ENCODE assay signal across 16 mouse cellular contexts in genomic region chr14:68355462-68355905, GRCm38 (mm10).
DNase-seq lines count a peak whose midpoint lies in the region; ATAC-seq and TF ChIP-seq lines count a peak whose summit lies in the region.
"Had no signal": no experiment of that assay in that cellular context is flagged by ENCODE, and none has a peak within 500 bp of the region (broad histone marks: within the 10 kb centered on the region; RNA-seq: fewer than 3 reads in every experiment).

No protein-coding gene starts in this region.

- H3K4me3 ChIP-seq in forebrain, embryonic 11.5 days (ENCODE audit: low read depth, low read length) = no peak overlapping the region
- no peak overlapping the region for H3K4me3 ChIP-seq in forebrain, embryonic 10.5 days
- H3K4me3 ChIP-seq in forebrain, postnatal 0 days (ENCODE audit: low read depth, low read length) = no peak overlapping the region
- H3K4me3 ChIP-seq in midbrain, postnatal 0 days (ENCODE audit: low read depth, low read length) = no peak overlapping the region
- H3K4me3 ChIP-seq: erythroblast, embryonic 14.5 days; heart, embryonic 13.5 days; kidney, embryonic 15.5 days had no signal

- H3K27ac ChIP-seq in forebrain, embryonic 11.5 days (ENCODE audit: low read depth, low read length) = no peak overlapping the region
- no peak overlapping the region for H3K27ac ChIP-seq in forebrain, embryonic 10.5 days
- no peak overlapping the region for H3K27ac ChIP-seq in forebrain, postnatal 0 days (ENCODE audit: low read depth, low read length)
- no peak overlapping the region for H3K27ac ChIP-seq in midbrain, postnatal 0 days (ENCODE audit: low read depth, low read length)
- H3K27ac ChIP-seq: heart, embryonic 13.5 days; kidney, embryonic 15.5 days had no signal

- peak; percentile 59 for DNase-seq in forebrain, embryonic 11.5 days (ENCODE audit: low spot score)
- DNase-seq in forebrain, embryonic 10.5 days (ENCODE audit: extremely low spot score, low spot score) = no peak
- DNase-seq in brain, embryonic 14.5 days (ENCODE audit: low read depth) = peak; percentile 94
- DNase-seq in forebrain, postnatal 0 days = peak; percentile 51
- DNase-seq in midbrain, postnatal 0 days (ENCODE audit: low spot score) = peak; percentile 74
- DNase-seq in liver = no peak
- DNase-seq in adrenal gland, adult 8-10 months = no peak
- no peak for DNase-seq in spleen, adult 18-20 months
- DNase-seq: cerebellum, adult 9-10 months; gastrocnemius, postnatal 25 days; liver, postnatal 0 days; lung, postnatal 4 days; right cerebral cortex, postnatal 25 days had no signal

- no peak overlapping the region for H3K4me2 ChIP-seq in forebrain, embryonic 11.5 days (ENCODE audit: low read depth, low read length, severe bottlenecking)
- H3K4me2 ChIP-seq in forebrain, postnatal 0 days (ENCODE audit: low read depth) = no peak overlapping the region
- no peak overlapping the region for H3K4me2 ChIP-seq in midbrain, postnatal 0 days (ENCODE audit: low read depth, low read length, poor library complexity, severe bottlenecking)
- H3K4me2 ChIP-seq: heart, embryonic 13.5 days; kidney, embryonic 15.5 days had no signal

- H3K9ac ChIP-seq in forebrain, embryonic 11.5 days (ENCODE audit: low read length) = no peak overlapping the region
- no peak overlapping the region for H3K9ac ChIP-seq in forebrain, postnatal 0 days
- H3K9ac ChIP-seq in midbrain, postnatal 0 days (replicated peaks; ENCODE audit: low read length, poor library complexity, severe bottlenecking) = no peak overlapping the region
- H3K9ac ChIP-seq: heart, embryonic 13.5 days; kidney, embryonic 15.5 days; liver, postnatal 0 days had no signal

- peak; percentile 87 for ATAC-seq in forebrain, embryonic 11.5 days (replicated peaks; ENCODE audit: low FRiP score)
- peak; percentile 68 for ATAC-seq in forebrain, postnatal 0 days
- no peak for ATAC-seq in midbrain, postnatal 0 days (ENCODE audit: low FRiP score)
- ATAC-seq: liver, postnatal 0 days had no signal

- no peaks in the 10 kb centered on the region for H3K36me3 ChIP-seq in forebrain, embryonic 11.5 days (ENCODE audit: control insufficient read depth, insufficient read depth, low read length)
- no peaks in the 10 kb centered on the region for H3K36me3 ChIP-seq in forebrain, embryonic 10.5 days (replicated peaks)
- no peaks in the 10 kb centered on the region for H3K36me3 ChIP-seq in forebrain, postnatal 0 days (ENCODE audit: insufficient read depth)
- H3K36me3 ChIP-seq in midbrain, postnatal 0 days (ENCODE audit: insufficient read depth, low read length) = no peaks in the 10 kb centered on the region
- H3K36me3 ChIP-seq: heart, embryonic 13.5 days; kidney, embryonic 15.5 days had no signal

- no peaks in the 10 kb centered on the region for H3K27me3 ChIP-seq in forebrain, embryonic 11.5 days (ENCODE audit: control insufficient read depth, insufficient read depth, low read length)
- H3K27me3 ChIP-seq in forebrain, embryonic 10.5 days (ENCODE audit: poor library complexity, severe bottlenecking) = no peaks in the 10 kb centered on the region
- H3K27me3 ChIP-seq in forebrain, postnatal 0 days (ENCODE audit: insufficient read depth, low read length) = no peaks in the 10 kb centered on the region
- no peaks in the 10 kb centered on the region for H3K27me3 ChIP-seq in midbrain, postnatal 0 days (ENCODE audit: insufficient read depth, low read length)
- H3K27me3 ChIP-seq: heart, embryonic 13.5 days; kidney, embryonic 15.5 days had no signal

- no peaks in the 10 kb centered on the region for H3K4me1 ChIP-seq in forebrain, embryonic 11.5 days (replicated peaks; ENCODE audit: control insufficient read depth, insufficient read depth, low read length)
- H3K4me1 ChIP-seq in forebrain, embryonic 10.5 days = peaks cover 11% of the 10 kb centered on the region; the same call in 1 of the 2 replicates
- H3K4me1 ChIP-seq in forebrain, postnatal 0 days (ENCODE audit: insufficient read depth) = no peaks in the 10 kb centered on the region
- H3K4me1 ChIP-seq in midbrain, postnatal 0 days (ENCODE audit: insufficient read depth, low read length) = no peaks in the 10 kb centered on the region
- H3K4me1 ChIP-seq: heart, embryonic 13.5 days; kidney, embryonic 15.5 days had no signal

- TF ChIP-seq CTCF in brain, embryonic 14.5 days (IDR thresholded peaks at IDR 0.05; ENCODE audit: borderline replicate concordance, extremely low read depth, insufficient read depth, insufficient read length) = no peak
- no peak for TF ChIP-seq CTCF in forebrain, postnatal 0 days (IDR thresholded peaks at IDR 0.05; ENCODE audit: low read depth)
- no peak for TF ChIP-seq CTCF in midbrain, postnatal 0 days (IDR thresholded peaks at IDR 0.05)

- no peak for TF ChIP-seq POLR2A in brain, embryonic 14.5 days (IDR thresholded peaks at IDR 0.05; ENCODE audit: borderline replicate concordance, extremely low read depth, insufficient read depth, insufficient read length, poor library complexity, severe bottlenecking)

- 62% methylated on average over 8 of the region's 8 CpGs for WGBS in forebrain, embryonic 11.5 days
- WGBS in forebrain, embryonic 10.5 days = 84% methylated on average over 8 of the region's 8 CpGs
- 19% methylated on average over 8 of the region's 8 CpGs for WGBS in forebrain, postnatal 0 days
- 53% methylated on average over 8 of the region's 8 CpGs for WGBS in midbrain, postnatal 0 days

- no peaks in the 10 kb centered on the region for H3K9me3 ChIP-seq in forebrain, embryonic 11.5 days (ENCODE audit: control insufficient read depth, low read length)
- no peaks in the 10 kb centered on the region for H3K9me3 ChIP-seq in forebrain, embryonic 10.5 days
- no peaks in the 10 kb centered on the region for H3K9me3 ChIP-seq in forebrain, postnatal 0 days (ENCODE audit: low read length)
- no peaks in the 10 kb centered on the region for H3K9me3 ChIP-seq in midbrain, postnatal 0 days (ENCODE audit: low read length)
- H3K9me3 ChIP-seq: heart, embryonic 13.5 days; kidney, embryonic 15.5 days had no signal

Comparison
In these comparisons a context has a peak if more than half of its experiments do, and no peak if none do; other contexts are left out.
1. DNase-seq: peak in forebrain, embryonic 11.5 days (single experiment), brain, embryonic 14.5 days (single experiment), forebrain, postnatal 0 days (single experiment) and midbrain, postnatal 0 days (single experiment); none in forebrain, embryonic 10.5 days (single experiment), liver (single experiment), adrenal gland, adult 8-10 months (single experiment) and spleen, adult 18-20 months (0 of 2).